Mouse (Mus musculus): Measurements from ENCODE around the gene Fgfr2.

The Fgfr2 gene

DNA sequence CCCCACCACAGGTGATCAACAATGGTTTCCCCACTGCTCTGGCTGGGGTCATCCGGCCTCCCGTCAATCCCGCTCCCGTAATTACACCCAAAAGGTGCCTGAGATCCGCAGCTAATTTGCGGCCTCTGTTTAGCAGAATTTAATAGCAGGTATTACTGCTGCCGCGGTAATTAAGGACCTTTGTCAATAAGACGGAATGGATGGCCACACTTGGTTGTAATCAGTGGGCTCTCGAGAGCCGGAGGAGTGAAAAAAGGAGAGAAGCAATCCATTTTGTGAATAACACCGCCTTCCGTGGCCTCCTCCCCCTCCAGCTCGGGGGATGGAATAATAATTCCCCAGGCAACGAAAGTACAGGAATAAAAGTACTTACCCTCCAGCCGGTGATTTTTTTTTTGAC lies 1479.1 kb downstream of the Fgfr2 start:
- DNase-seq (ENCODE audit: low spot score in 2 of 2): no peak

GRCm38 (mm10) chr7:131643341-131643840 lies 1479.8 kb downstream of the Fgfr2 start:
- no peak for DNase-seq (ENCODE audit: low spot score in 2 of 2)

DNA sequence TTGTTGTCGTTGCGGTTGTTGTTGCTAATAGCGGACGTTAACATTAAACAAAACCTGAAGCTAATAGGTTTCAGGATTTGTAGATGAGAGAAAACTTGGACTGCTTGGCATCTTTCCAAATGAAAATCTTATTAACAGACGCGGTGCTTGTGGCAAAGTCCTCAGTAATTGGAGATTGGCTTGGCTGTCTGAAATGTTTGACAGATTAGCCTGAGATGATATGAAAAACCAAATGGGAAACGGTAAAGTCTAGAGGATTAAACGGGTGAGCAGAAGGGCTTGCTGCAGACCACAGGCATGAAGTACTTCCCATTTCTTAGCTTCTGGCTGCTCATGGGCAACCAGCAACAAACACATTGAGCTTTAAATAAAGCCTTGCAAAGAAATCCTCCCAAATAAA lies 1493.6 kb downstream of the Fgfr2 start:
- no peak for DNase-seq (ENCODE audit: low spot score in 2 of 2)

DNA sequence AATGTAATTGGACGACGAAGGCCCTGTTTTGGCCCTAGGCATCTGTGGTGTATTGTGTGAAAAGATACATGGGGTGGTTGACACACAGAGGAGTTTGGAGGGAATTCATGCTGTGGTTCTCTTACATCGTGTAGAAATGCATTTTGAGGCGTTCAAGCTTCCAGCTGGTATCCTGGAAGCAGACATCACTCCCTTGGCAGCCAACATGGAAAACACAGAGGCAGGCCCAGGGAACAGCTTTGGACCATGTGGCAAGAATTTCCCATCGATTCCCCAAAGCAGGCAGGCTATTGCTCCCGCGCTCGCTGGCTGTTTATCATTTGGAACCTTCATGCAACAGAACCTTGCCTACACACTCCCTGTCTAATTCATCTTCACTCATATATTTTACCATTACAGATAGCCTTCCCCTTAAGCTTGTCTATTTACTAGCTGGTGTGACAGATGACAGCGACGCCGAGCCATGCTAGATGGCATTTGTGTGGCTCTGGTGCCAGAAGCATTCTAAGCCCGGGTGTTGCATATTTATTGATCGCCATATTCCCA lies 1494.2 kb downstream of the Fgfr2 start:
- DNase-seq (ENCODE audit: low spot score in 2 of 2): peak; percentile 7 to 15

DNA sequence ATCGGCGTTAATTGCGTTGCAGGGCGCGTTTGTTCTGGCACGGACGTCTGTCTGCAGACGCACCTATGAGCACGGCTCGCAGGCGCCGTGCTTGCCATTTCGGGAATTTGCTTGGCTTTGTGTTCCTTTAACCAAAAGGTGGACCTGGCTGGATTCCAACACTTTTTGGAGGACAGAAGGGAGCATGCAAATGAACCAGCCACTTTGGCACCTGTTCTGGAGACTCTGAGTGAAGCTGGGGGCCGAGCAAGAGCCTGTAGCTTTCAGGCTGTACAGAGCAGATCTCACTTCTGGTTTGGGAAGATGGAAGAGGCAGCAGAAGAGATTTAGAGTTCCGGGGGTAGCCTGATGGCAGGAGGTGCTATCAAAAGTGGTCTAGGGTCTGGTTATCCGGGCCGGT lies 1494.8 kb downstream of the Fgfr2 start:
- DNase-seq (ENCODE audit: low spot score in 2 of 2): no peak

DNA sequence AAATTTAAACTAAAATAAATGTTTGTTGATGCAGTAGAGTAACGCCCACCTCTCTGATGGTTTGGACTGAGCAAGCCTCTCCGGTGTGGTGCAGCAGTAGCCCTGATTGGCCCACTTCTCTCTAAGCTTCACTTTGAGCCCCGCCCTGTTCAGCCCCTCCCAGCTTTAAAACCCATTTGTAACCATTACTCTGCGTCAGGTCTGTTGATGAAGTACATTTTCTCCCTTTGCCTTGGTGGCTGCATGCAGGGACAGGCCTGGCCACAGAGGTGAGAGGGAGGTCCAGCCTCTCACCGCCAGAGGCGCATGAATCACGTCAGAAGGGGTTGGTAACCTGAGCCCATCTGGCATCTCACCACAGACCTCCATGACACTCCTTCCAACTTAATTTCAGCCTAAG lies 1513.5 kb downstream of the Fgfr2 start:
- DNase-seq (ENCODE audit: low spot score in 2 of 2): no peak

DNA sequence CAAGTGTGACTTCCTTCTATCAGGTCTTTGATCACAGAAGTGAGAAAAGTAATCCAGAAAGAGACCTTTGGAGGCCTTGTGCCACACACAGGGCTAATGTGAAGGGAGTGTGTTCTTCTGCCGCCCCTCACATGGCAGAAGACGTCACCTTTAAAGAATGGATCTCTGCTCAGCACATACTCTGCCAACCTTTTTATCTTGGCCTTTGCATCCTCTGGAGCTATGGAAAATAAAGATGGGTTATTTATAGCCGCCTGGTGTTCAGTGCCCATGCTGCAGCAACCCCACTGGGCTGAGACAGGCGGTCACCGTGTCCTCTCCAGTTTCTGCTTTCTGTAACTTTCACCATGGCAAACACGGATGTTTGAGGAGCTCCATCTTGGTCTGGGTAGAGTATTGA lies 1515.1 kb downstream of the Fgfr2 start:
- DNase-seq (ENCODE audit: low spot score in 2 of 2): no peak

DNA sequence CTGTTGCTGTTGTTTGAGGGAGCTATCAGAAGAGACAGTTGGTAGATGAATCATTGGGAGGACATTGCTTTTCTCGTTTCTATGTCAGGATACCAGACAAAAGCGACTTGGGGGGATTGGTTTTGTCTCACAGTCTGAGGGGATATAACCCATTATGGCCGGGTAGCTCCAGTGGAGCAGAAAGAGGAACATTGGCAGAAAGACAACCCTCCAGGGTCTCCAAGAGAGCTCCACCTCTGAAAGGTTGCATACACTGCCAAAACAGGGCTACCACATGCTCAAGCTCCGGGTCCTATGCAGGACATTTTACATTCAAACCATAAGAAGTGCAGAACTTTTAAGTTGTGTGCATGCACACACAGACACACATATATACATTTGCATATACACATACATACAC lies 1517.7 kb downstream of the Fgfr2 start:
- DNase-seq (ENCODE audit: low spot score in 2 of 2): no peak

DNA sequence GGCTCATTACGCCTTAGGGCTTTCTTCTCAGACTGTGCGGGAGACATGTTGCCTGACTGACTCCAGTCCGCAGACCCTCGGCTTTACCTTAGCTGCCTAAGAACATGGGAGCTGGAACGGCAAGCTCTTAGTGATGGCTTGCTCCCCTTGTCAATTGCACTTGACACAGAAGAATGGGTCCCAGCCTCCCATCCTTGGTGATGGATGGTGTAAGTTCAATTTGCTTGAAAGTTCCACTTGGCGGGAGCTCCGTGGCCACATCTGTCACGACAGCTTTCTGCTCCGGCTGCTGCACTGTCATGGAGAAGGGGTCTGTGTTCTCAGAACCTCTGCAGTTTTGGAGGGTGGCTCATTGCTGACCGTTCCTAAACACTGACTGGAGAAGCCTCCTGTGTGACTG lies 1518.2 kb downstream of the Fgfr2 start:
- DNase-seq (ENCODE audit: low spot score in 2 of 2): no peak

DNA sequence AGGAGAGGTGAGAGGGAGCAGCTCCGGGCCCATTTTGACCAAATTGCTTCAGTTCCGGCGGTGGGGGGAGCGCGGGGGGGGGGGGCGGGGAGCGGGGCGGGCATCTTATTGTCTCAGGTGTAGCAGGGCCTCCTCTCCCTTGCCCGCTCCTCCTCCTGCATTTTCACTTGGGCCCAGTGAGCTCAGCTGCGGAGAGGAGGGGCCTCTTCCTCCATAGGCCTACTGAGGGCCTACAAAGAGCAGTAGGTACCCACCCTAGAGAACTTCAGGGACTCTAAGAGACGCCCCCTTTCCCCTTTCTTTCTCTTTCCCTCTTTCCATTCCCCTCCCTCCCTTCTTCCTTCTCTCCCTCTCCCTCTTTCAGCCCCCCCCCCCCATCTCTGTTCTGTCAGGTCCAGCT lies 1520.0 kb downstream of the Fgfr2 start:
- no peak for DNase-seq (ENCODE audit: low spot score in 2 of 2)

GRCm38 (mm10) chr7:131602106-131602505 lies 1521.0 kb downstream of the Fgfr2 start:
- no peak for DNase-seq (ENCODE audit: low spot score in 2 of 2)

- DNase-seq (ENCODE audit: low spot score in 2 of 2): peak; percentile 6 to 10
Measured at GRCm38 (mm10) chr7:131598483-131598824, 1524.7 kb downstream of the Fgfr2 start.

DNA sequence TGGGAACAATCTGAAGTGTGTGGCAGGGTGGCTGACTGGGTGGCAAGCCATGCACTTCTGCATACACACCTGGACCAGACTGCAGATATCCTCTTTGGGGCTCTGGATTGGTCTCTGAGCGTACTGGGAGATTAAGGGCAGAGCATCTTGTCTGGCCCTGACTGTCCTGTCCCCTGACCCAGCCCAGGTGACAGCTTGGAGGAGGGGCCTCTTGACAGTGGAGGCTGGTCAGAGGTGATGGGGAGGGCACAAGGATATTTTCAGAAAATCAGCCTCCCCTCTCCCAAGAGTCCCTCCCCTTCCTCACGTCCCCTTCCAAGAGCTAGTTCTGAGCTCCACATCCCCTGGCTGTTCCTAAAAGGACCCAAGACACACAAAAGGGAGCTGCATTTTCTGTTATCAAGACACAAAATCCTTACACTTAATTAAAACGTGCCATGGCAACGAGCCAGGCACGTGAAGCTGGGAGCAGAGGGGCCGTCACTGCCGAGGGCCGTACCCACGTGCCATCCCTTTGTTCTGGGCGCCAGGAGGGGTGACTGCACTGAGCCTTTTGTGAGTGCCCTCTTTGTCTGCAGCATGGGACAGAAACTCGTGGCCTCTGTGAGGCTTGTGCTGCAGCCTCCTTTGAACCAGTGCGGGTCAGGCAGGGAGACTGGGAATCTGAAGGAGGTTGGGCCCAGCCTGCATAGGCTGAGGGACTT lies 1525.2 kb downstream of the Fgfr2 start:
- DNase-seq (ENCODE audit: low spot score in 2 of 2): no peak

DNA sequence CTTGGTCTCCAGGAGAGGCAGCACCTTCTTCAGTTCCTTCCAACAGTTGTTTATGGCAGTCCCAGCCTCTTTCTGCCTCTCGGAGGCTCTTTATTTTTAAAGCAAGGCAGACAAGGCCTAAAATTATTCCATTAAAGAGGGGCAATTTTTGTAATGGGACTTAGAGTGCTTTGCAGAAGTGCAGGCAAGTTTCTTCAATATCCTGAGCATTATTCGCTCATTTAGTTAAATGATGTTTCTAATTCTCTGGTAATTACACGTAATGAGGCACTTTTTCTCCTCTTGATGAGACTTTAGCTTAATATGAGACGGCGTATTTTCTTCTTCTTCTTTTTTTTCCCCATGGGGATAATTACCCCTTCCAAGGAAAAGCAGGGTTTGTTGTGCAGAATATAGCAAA lies 1537.6 kb downstream of the Fgfr2 start:
- DNase-seq (ENCODE audit: low spot score in 2 of 2): no peak

- no peak for DNase-seq (ENCODE audit: low spot score in 2 of 2)
Measured at GRCm38 (mm10) chr7:131582178-131582577, 1541.0 kb downstream of the Fgfr2 start.

GRCm38 (mm10) chr7:131575246-131575645 lies 1547.9 kb downstream of the Fgfr2 start:
- DNase-seq (ENCODE audit: low spot score in 2 of 2): no peak

DNA sequence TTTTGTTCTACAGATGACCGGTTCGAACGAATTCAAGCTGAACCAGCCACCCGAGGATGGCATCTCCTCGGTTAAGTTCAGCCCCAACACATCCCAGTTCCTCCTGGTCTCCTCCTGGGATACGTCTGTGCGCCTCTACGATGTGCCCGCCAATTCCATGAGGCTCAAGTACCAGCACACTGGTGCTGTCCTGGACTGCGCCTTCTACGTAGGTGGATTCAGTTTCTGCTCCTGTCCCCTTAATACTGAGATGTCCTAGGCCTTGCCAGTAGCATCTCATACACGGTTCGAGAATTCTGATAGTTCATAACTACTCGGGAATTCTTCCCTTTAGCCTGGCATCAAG lies 1562.5 kb downstream of the Fgfr2 start:
- no peak for DNase-seq (ENCODE audit: low spot score in 2 of 2)

GRCm38 (mm10) chr7:131559986-131560696 lies 1563.0 kb downstream of the Fgfr2 start, which contains the start of gene Bub3:
Gene Bub3, plus strand, starts transcription at chr7:131560222.
- DNase-seq (ENCODE audit: low spot score in 2 of 2): peak; percentile 94 to 96

- no peak for DNase-seq (ENCODE audit: low spot score in 2 of 2)
Measured at GRCm38 (mm10) chr7:131557751-131558150, 1565.4 kb downstream of the Fgfr2 start.

GRCm38 (mm10) chr7:131556541-131557271 lies 1566.4 kb downstream of the Fgfr2 start:
- no peak for DNase-seq (ENCODE audit: low spot score in 2 of 2)

GRCm38 (mm10) chr7:131556116-131556515 lies 1567.0 kb downstream of the Fgfr2 start:
- DNase-seq (ENCODE audit: low spot score in 2 of 2): no peak

GRCm38 (mm10) chr7:131555301-131556081 lies 1567.7 kb downstream of the Fgfr2 start:
- no peak for DNase-seq (ENCODE audit: low spot score in 2 of 2)
